Mouse (Mus musculus) CH12.LX (cell line): ENCODE data around the gene Ptgs1. TPM values are rescaled to one million over a fixed set of nuclear protein-coding genes. Genes with fewer than 3 reads are reported as not detected.

Experiments used
- DNase-seq: peaks from one replicate; pipeline ENCODE4 v3.0.0-alpha.2; 2013; ENCODE audit errors: extremely low read depth
- H3K27ac ChIP-seq: 2 replicates; pipeline ENCODE4 v1.5.1; 2012; ENCODE audit warnings: low read depth, mild to moderate bottlenecking, control low read depth, moderate library complexity; ENCODE audit not compliant: insufficient read depth
- H3K27me3 ChIP-seq: replicated peaks from 2 replicates; pipeline ENCODE3; 2012; ENCODE audit warnings: inconsistent platforms
- H3K36me3 ChIP-seq, 2 experiments: replicated peaks in 1 of 2; 2 replicates each; pipeline versions ENCODE3 to v1.6.1; 2012; ENCODE audit warnings: inconsistent platforms in 1 of 2, low read length in 1 of 2, mild to moderate bottlenecking in 1 of 2, mixed read lengths in 1 of 2, moderate library complexity in 1 of 2; ENCODE audit not compliant: control insufficient read depth in 1 of 2, insufficient read depth in 1 of 2
- H3K4me1 ChIP-seq, 2 experiments: 2 replicates each; pipeline ENCODE4 v1.6.1; 2012; ENCODE audit warnings: inconsistent platforms in 1 of 2, moderate library complexity in 1 of 2; ENCODE audit not compliant: insufficient read depth in 2 of 2, control insufficient read depth in 1 of 2
- H3K4me2 ChIP-seq: 2 replicates; pipeline ENCODE4 v1.6.1; 2012; ENCODE audit warnings: low read depth, mild to moderate bottlenecking, control low read depth; ENCODE audit not compliant: poor library complexity, insufficient read depth, severe bottlenecking
- H3K4me3 ChIP-seq, 3 experiments: fragments of 150-350 bp in 1 of 3; sonication (generic) in 1 of 3; replicated peaks in 1 of 3; 2 replicates each; pipeline versions ENCODE3 to v1.5.1; 2011 to 2012; ENCODE audit warnings: low read depth in 2 of 3, low read length in 2 of 3, mild to moderate bottlenecking in 2 of 3, moderate library complexity in 2 of 3, control low read depth in 1 of 3, improper control_type of control experiment in 1 of 3, inconsistent platforms in 1 of 3, mixed read lengths in 1 of 3; ENCODE audit not compliant: poor library complexity in 1 of 3
- H3K79me2 ChIP-seq: replicated peaks from 2 replicates; pipeline ENCODE4 v1.6.1; 2012; ENCODE audit warnings: mild to moderate bottlenecking, moderate library complexity; ENCODE audit not compliant: control insufficient read depth, poor library complexity, insufficient read depth, severe bottlenecking; ENCODE audit errors: extremely low read depth
- H3K9ac ChIP-seq: 2 replicates; pipeline ENCODE4 v1.6.1; 2012; ENCODE audit warnings: low read depth, mild to moderate bottlenecking, control low read depth, moderate library complexity; ENCODE audit not compliant: insufficient read depth
- H3K9me3 ChIP-seq: replicated peaks from 2 replicates; pipeline ENCODE3; 2012; ENCODE audit warnings: low read length, inconsistent platforms, mixed read lengths
- CHD1 ChIP-seq: IDR thresholded peaks from 2 replicates; pipeline ENCODE4 v1.6.1; 2012; ENCODE audit warnings: low read depth, low read length, improper control_type of control experiment, inconsistent platforms
- CHD2 ChIP-seq: IDR thresholded peaks from 2 replicates; pipeline ENCODE4 v1.6.1; 2011; ENCODE audit warnings: low read length, improper control_type of control experiment
- CTCF ChIP-seq, 2 experiments: IDR thresholded peaks in 1 of 2; conservative IDR thresholded peaks in 1 of 2; 2 replicates each; pipeline ENCODE4 v1.5.1; 2011 to 2012; ENCODE audit warnings: low read depth in 2 of 2, low read length in 2 of 2, improper control_type of control experiment in 1 of 2, inconsistent platforms in 1 of 2, mild to moderate bottlenecking in 1 of 2, moderate library complexity in 1 of 2
- ELF1 ChIP-seq: IDR thresholded peaks from 2 replicates; pipeline ENCODE4 v1.6.1; 2014; ENCODE audit warnings: low read depth, mild to moderate bottlenecking, inconsistent platforms, low read length, improper control_type of control experiment
- EP300 ChIP-seq: IDR thresholded peaks from 2 replicates; pipeline ENCODE4 v1.6.1; 2011; ENCODE audit warnings: low read length, improper control_type of control experiment
- ETS1 ChIP-seq: conservative IDR thresholded peaks from 2 replicates; pipeline ENCODE4 v1.6.1; 2012; ENCODE audit warnings: low read depth, mild to moderate bottlenecking, inconsistent platforms, low read length, improper control_type of control experiment, moderate library complexity
- GABPA ChIP-seq: IDR thresholded peaks from 2 replicates; pipeline ENCODE4 v1.6.1; 2012; ENCODE audit warnings: low read depth, low read length, improper control_type of control experiment, inconsistent platforms; ENCODE audit not compliant: insufficient replicate concordance
- JUN ChIP-seq: IDR thresholded peaks from 2 replicates; pipeline ENCODE4 v1.6.1; 2011; ENCODE audit warnings: low read depth, mild to moderate bottlenecking, low read length, improper control_type of control experiment, moderate library complexity; ENCODE audit not compliant: insufficient read depth
- JUND ChIP-seq: conservative IDR thresholded peaks from 2 replicates; pipeline ENCODE4 v1.6.1; 2011; ENCODE audit warnings: low read depth, low read length, improper control_type of control experiment
- MAFK ChIP-seq: IDR thresholded peaks from 2 replicates; pipeline ENCODE4 v1.6.1; 2011; ENCODE audit warnings: low read length, improper control_type of control experiment; ENCODE audit not compliant: insufficient replicate concordance
- PAX5 ChIP-seq: IDR thresholded peaks from 2 replicates; pipeline ENCODE4 v1.6.1; 2012; ENCODE audit warnings: low read length, inconsistent platforms, mixed read lengths
- POLR2A ChIP-seq: IDR thresholded peaks from 2 replicates; pipeline ENCODE4 v1.6.1; 2011; ENCODE audit warnings: low read depth, mild to moderate bottlenecking, improper control_type of control experiment, low read length
- POLR2AphosphoS2 ChIP-seq: IDR thresholded peaks from 2 replicates; pipeline ENCODE4 v1.6.1; 2011; ENCODE audit warnings: low read depth, low read length, improper control_type of control experiment
- RAD21 ChIP-seq: IDR thresholded peaks from 2 replicates; pipeline ENCODE4 v1.6.1; 2011; ENCODE audit warnings: low read depth, mild to moderate bottlenecking, low read length, improper control_type of control experiment, moderate library complexity
- RCOR1 ChIP-seq: conservative IDR thresholded peaks from 2 replicates; pipeline ENCODE4 v1.6.1; 2012; ENCODE audit warnings: low read depth, mild to moderate bottlenecking, inconsistent platforms, low read length, improper control_type of control experiment
- SIN3A ChIP-seq: IDR thresholded peaks from 2 replicates; pipeline ENCODE4 v1.6.1; 2012; ENCODE audit warnings: low read length, improper control_type of control experiment, inconsistent platforms
- UBTF ChIP-seq: IDR thresholded peaks from 2 replicates; pipeline ENCODE4 v1.6.1; 2012; ENCODE audit warnings: low read depth, mild to moderate bottlenecking, inconsistent platforms, low read length, improper control_type of control experiment, moderate library complexity
- ZNF384 ChIP-seq: IDR thresholded peaks from 2 replicates; pipeline ENCODE4 v1.6.1; 2012; ENCODE audit warnings: low read depth, low read length, improper control_type of control experiment, inconsistent platforms
- dilution Hi-C: fragments of 300-500 bp; cut with MboI; formaldehyde crosslinking; loops from 2 replicates; pipeline ENCODE4 v1.14.3; 2020; ENCODE audit warnings: low sequenced_read_pairs; ENCODE audit not compliant: extremely low pct_unique_long_range_greater_than_20kb, extremely low pct_ligation_motif_present
- in situ Hi-C: fragments of 300-500 bp; cut with MboI; formaldehyde crosslinking; loops from 3 replicates; pipeline ENCODE4 v1.14.3; 2019; ENCODE audit warnings: low sequenced_read_pairs, low pct_ligation_motif_present, low pct_unique_long_range_greater_than_20kb, mixed read lengths
- polyA plus RNA-seq: library from polyadenylated mRNA; unstranded; fragments of >175 nt; gene quantifications from 2 replicates; pipeline ENCODE4 v1.2.1, GENCODE M21; 2012; ENCODE audit warnings: low read depth; ENCODE audit not compliant: insufficient read length
- total RNA-seq, 2 experiments: library from RNA; depleted of rRNA; stranded (reverse); fragments of 300-350 nt in 1 of 2; fragments of >200 nt in 1 of 2; gene quantifications; 2 replicates each; pipeline ENCODE4 v1.2.3; 2012 to 2014

Gene Ptgs1
- total and polyA plus RNA-seq, 3 experiments = 1.6 to 3.1 (median 3.0) TPM

DNA sequence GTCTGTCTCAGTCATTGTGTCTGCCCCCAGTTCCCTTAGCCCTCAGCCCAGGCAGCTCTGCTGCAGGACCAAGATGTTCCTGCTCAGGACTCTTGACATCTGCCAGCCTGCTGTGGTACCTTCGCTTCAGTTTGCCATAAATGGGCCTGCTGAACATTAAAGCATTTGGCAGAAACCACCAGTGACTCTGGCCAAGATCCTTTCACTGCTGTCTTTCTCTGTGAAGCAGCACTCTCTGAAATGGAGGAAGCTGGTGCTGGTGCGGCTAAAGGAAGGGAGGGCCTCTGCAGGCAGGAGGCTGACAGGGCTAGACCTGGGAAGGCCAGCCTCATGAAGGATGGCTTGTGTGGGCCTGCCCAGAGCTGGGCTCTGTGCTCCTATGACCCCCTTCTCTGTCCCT lies 46.9 kb upstream of the Ptgs1 start:
- H3K9me3 ChIP-seq = no peaks in the 10 kb centered on the region
- H3K36me3 ChIP-seq = peaks cover 22 to 50% of the 10 kb centered on the region in 2 experiments
- no peaks in the 10 kb centered on the region for H3K27me3 ChIP-seq
- dilution Hi-C loops (no loop called here), in situ Hi-C loops (no loop called here)
- H3K27ac ChIP-seq = no peak overlapping the region
- no peak overlapping the region for H3K4me2 ChIP-seq
- H3K4me1 ChIP-seq = no peaks in the 10 kb centered on the region; a peak in 1 of 4 replicates
- H3K9ac ChIP-seq = no peak overlapping the region
- no peak overlapping the region for H3K4me3 ChIP-seq
- H3K79me2 ChIP-seq = no peaks in the 10 kb centered on the region
- no peak for DNase-seq
- TF ChIP-seq POLR2AphosphoS2 (no peak), MAFK (no peak), ELF1 (no peak), CTCF (conservative IDR thresholded peaks at IDR 0.05 in 1 of 2, IDR thresholded peaks at IDR 0.05 in 1 of 2; ENCODE audit: low read depth in 2 of 2, low read length in 2 of 2) (no peak), CHD1 (no peak), SIN3A (no peak), JUND (no peak), ETS1 (no peak), CHD2 (no peak), RCOR1 (no peak), POLR2A (no peak), EP300 (no peak), UBTF (no peak), ZNF384 (no peak), RAD21 (no peak), PAX5 (no peak), JUN (no peak)

- H3K4me2 ChIP-seq = no peak overlapping the region
- H3K4me1 ChIP-seq = no peaks in the 10 kb centered on the region; a peak in 1 of 4 replicates
- no peaks in the 10 kb centered on the region for H3K27me3 ChIP-seq
- DNase-seq = no peak
- H3K9me3 ChIP-seq = no peaks in the 10 kb centered on the region
- no peaks in the 10 kb centered on the region for H3K79me2 ChIP-seq
- in situ Hi-C loops (no loop called here), dilution Hi-C loops (no loop called here)
- no peak overlapping the region for H3K4me3 ChIP-seq
- TF ChIP-seq JUND (no peak), GABPA (no peak)
- H3K27ac ChIP-seq = no peak overlapping the region
- H3K9ac ChIP-seq = no peak overlapping the region
- H3K36me3 ChIP-seq = peaks cover 18 to 46% of the 10 kb centered on the region in 2 experiments
These were observed 46.0 kb upstream of the Ptgs1 start for GRCm38 (mm10) chr2:36184192-36184591.
